Mouse (Mus musculus): Measurements from ENCODE around the gene Marveld1. TPM values are rescaled to one million over a fixed set of nuclear protein-coding genes. Genes with fewer than 3 reads are reported as not detected.

Marveld1 gene
- polyA plus RNA-seq, 1 experiment from 2014 or later: 1.6 TPM

- Histone ChIP-seq H3K27ac (peak overlapping the region; percentile 75), H3K4me3 (replicated peaks) (peak overlapping the region; percentile 75), H3K36me3 (peaks cover 10% of the 10 kb centered on the region; the same call in 1 of the 2 replicates), H3K4me1 (replicated peaks) (peaks cover 49% of the 10 kb centered on the region), H3K4me2 (peak overlapping the region; percentile 100), H3K9me3 (replicated peaks) (no peaks in the 10 kb centered on the region), H3K27me3 (no peaks in the 10 kb centered on the region), H3K9ac (peak overlapping the region; percentile 86)
- ATAC-seq (ENCODE audit: low read depth): no peak; the same call in 1 of the 2 replicates
- WGBS (ENCODE audit: insufficient replicate concordance): 6% methylated on average over 23 of the region's 23 CpGs
- DNase-seq: no peak
Measured at GRCm38 (mm10) chr19:42128052-42128740, 19.0 kb upstream of the Marveld1 start.

GRCm38 (mm10) chr19:42128787-42129508 is 18.3 kb upstream of the Marveld1 start, which contains the start of gene Avpi1:
Gene Avpi1, minus strand, starts transcription at chr19:42129059.
- Histone ChIP-seq H3K4me1 (replicated peaks) (peaks cover 49% of the 10 kb centered on the region), H3K9ac (peak within 1 kb of the TSS; percentile 86), H3K4me3 (replicated peaks) (peak within 1 kb of the TSS; percentile 75), H3K36me3 (0 out of 2 replicates have a peak, but pooled peaks cover 3% of the 10 kb centered on the region), H3K9me3 (replicated peaks) (no peaks in the 10 kb centered on the region), H3K27ac (peak within 1 kb of the TSS; percentile 75), H3K4me2 (peak within 1 kb of the TSS; percentile 100), H3K27me3 (no peaks in the 10 kb centered on the region)
- peak; percentile 96 for DNase-seq
- peak; percentile 96 for ATAC-seq (ENCODE audit: low read depth)
- under 1% methylated on average over 54 of the region's 54 CpGs for WGBS (ENCODE audit: insufficient replicate concordance)

GRCm38 (mm10) chr19:42129509-42130293 is 17.5 kb upstream of the Marveld1 start:
- peak overlapping the region; percentile 48 for H3K9ac ChIP-seq
- no peaks in the 10 kb centered on the region for H3K36me3 ChIP-seq
- H3K4me3 ChIP-seq (replicated peaks): peak overlapping the region; percentile 75
- H3K4me1 ChIP-seq (replicated peaks): peaks cover 57% of the 10 kb centered on the region
- no peaks in the 10 kb centered on the region for H3K27me3 ChIP-seq
- DNase-seq (no peak), ATAC-seq (ENCODE audit: low read depth) (no peak)
- WGBS (ENCODE audit: insufficient replicate concordance): 35% methylated on average over 14 of the region's 14 CpGs
- H3K9me3 ChIP-seq (replicated peaks): no peaks in the 10 kb centered on the region
- H3K4me2 ChIP-seq: peak overlapping the region; percentile 100
- peak overlapping the region; percentile 61 for H3K27ac ChIP-seq

GRCm38 (mm10) chr19:42130294-42130606 is 16.9 kb upstream of the Marveld1 start:
- Histone ChIP-seq H3K9ac (no peak overlapping the region), H3K27me3 (no peaks in the 10 kb centered on the region), H3K4me3 (replicated peaks) (no peak overlapping the region), H3K4me1 (replicated peaks) (peaks cover 62% of the 10 kb centered on the region), H3K4me2 (0 out of 2 replicates have a peak overlapping the region, but pooled peaks have one; percentile 100), H3K36me3 (no peaks in the 10 kb centered on the region), H3K9me3 (replicated peaks) (no peaks in the 10 kb centered on the region), H3K27ac (no peak overlapping the region)
- 73% methylated on average over 3 of the region's 3 CpGs for WGBS (ENCODE audit: insufficient replicate concordance)
- DNase-seq: no peak
- no peak for ATAC-seq (ENCODE audit: low read depth)

GRCm38 (mm10) chr19:42131101-42131500 is 16.1 kb upstream of the Marveld1 start:
- Histone ChIP-seq H3K36me3 (no peaks in the 10 kb centered on the region), H3K4me3 (replicated peaks) (no peak overlapping the region), H3K4me2 (no peak overlapping the region), H3K9ac (no peak overlapping the region), H3K4me1 (replicated peaks) (peaks cover 64% of the 10 kb centered on the region), H3K27me3 (no peaks in the 10 kb centered on the region), H3K9me3 (replicated peaks) (no peaks in the 10 kb centered on the region), H3K27ac (no peak overlapping the region)
- ATAC-seq (ENCODE audit: low read depth) (no peak), DNase-seq (no peak)
- 63% methylated on average over 5 of the region's 5 CpGs for WGBS (ENCODE audit: insufficient replicate concordance)

GRCm38 (mm10) chr19:42135070-42135469 is 12.1 kb upstream of the Marveld1 start:
- peak overlapping the region; percentile 14; the same call in 1 of the 2 replicates for H3K27ac ChIP-seq
- peak overlapping the region; percentile 3; the same call in 1 of the 2 replicates for H3K4me2 ChIP-seq
- no peak overlapping the region for H3K9ac ChIP-seq
- H3K9me3 ChIP-seq (replicated peaks): no peaks in the 10 kb centered on the region
- peaks cover 28% of the 10 kb centered on the region for H3K4me1 ChIP-seq (replicated peaks)
- H3K27me3 ChIP-seq: no peaks in the 10 kb centered on the region
- DNase-seq: no peak
- H3K4me3 ChIP-seq (replicated peaks): no peak overlapping the region
- ATAC-seq (ENCODE audit: low read depth): peak; percentile 77
- no peaks in the 10 kb centered on the region for H3K36me3 ChIP-seq

GRCm38 (mm10) chr19:42136126-42136525 is 11.1 kb upstream of the Marveld1 start:
- ATAC-seq (ENCODE audit: low read depth) (no peak), DNase-seq (no peak)
- H3K27me3 ChIP-seq: no peaks in the 10 kb centered on the region
- peaks cover 24% of the 10 kb centered on the region for H3K4me1 ChIP-seq (replicated peaks)
- no peak overlapping the region for H3K27ac ChIP-seq
- no peak overlapping the region for H3K4me3 ChIP-seq (replicated peaks)
- no peaks in the 10 kb centered on the region for H3K9me3 ChIP-seq (replicated peaks)
- H3K36me3 ChIP-seq: no peaks in the 10 kb centered on the region
- 35% methylated on average over 5 of the region's 5 CpGs for WGBS (ENCODE audit: insufficient replicate concordance)
- H3K9ac ChIP-seq: no peak overlapping the region
- H3K4me2 ChIP-seq: no peak overlapping the region

- 79% methylated on average over 4 of the region's 4 CpGs for WGBS (ENCODE audit: insufficient replicate concordance)
- H3K4me3 ChIP-seq (replicated peaks): no peak overlapping the region
- H3K9ac ChIP-seq: no peak overlapping the region
- no peak for ATAC-seq (ENCODE audit: low read depth)
- no peak overlapping the region for H3K27ac ChIP-seq
- no peak for DNase-seq
- no peak overlapping the region for H3K4me2 ChIP-seq
- H3K9me3 ChIP-seq (replicated peaks): no peaks in the 10 kb centered on the region
- H3K36me3 ChIP-seq: no peaks in the 10 kb centered on the region
- H3K27me3 ChIP-seq: no peaks in the 10 kb centered on the region
- peaks cover 24% of the 10 kb centered on the region for H3K4me1 ChIP-seq (replicated peaks)
Measured at GRCm38 (mm10) chr19:42137167-42137672, 10.0 kb upstream of the Marveld1 start.

GRCm38 (mm10) chr19:42138517-42139285 is 8.5 kb upstream of the Marveld1 start:
- Histone ChIP-seq H3K4me3 (replicated peaks) (no peak overlapping the region), H3K4me1 (replicated peaks) (peaks cover 24% of the 10 kb centered on the region), H3K27me3 (no peaks in the 10 kb centered on the region), H3K9ac (no peak overlapping the region), H3K36me3 (no peaks in the 10 kb centered on the region), H3K4me2 (no peak overlapping the region), H3K9me3 (replicated peaks) (no peaks in the 10 kb centered on the region), H3K27ac (no peak overlapping the region)
- WGBS (ENCODE audit: insufficient replicate concordance): 74% methylated on average over 15 of the region's 15 CpGs
- no peak for DNase-seq
- ATAC-seq (ENCODE audit: low read depth): no peak

GRCm38 (mm10) chr19:42139724-42140517 is 7.3 kb upstream of the Marveld1 start:
- H3K4me1 ChIP-seq (replicated peaks): peaks cover 14% of the 10 kb centered on the region
- H3K9me3 ChIP-seq (replicated peaks): no peaks in the 10 kb centered on the region
- no peak overlapping the region for H3K9ac ChIP-seq
- DNase-seq (no peak), ATAC-seq (ENCODE audit: low read depth) (no peak)
- H3K4me3 ChIP-seq (replicated peaks): no peak overlapping the region
- no peak overlapping the region for H3K4me2 ChIP-seq
- 57% methylated on average over 5 of the region's 5 CpGs for WGBS (ENCODE audit: insufficient replicate concordance)
- no peak overlapping the region for H3K27ac ChIP-seq
- no peaks in the 10 kb centered on the region for H3K36me3 ChIP-seq
- H3K27me3 ChIP-seq: peaks cover 2% of the 10 kb centered on the region; the same call in 1 of the 2 replicates
